Comparison of ENCODE assay signal across 8 mouse cellular contexts in genomic region chr3:121261939-121262520, GRCm38 (mm10). TPM values are rescaled to one million over a fixed set of nuclear protein-coding genes. Genes with fewer than 3 reads are reported as not detected.
A peak's percentile ranks its signal among the peaks of the same experiment; 100 is the strongest.
DNase-seq lines count a peak whose midpoint lies in the region; ATAC-seq and TF ChIP-seq lines count a peak whose summit lies in the region.

No protein-coding gene starts in this region.

- no peaks in the 10 kb centered on the region for H3K36me3 ChIP-seq in kidney, embryonic 14.5 days (ENCODE audit: control insufficient read depth, insufficient read depth, low read length)
- H3K36me3 ChIP-seq in hindbrain, embryonic 14.5 days (replicated peaks; ENCODE audit: control insufficient read depth, insufficient read depth): no peaks in the 10 kb centered on the region
- H3K36me3 ChIP-seq in midbrain, postnatal 0 days (ENCODE audit: insufficient read depth, low read length): no peaks in the 10 kb centered on the region

- peak overlapping the region; percentile 81 for H3K4me2 ChIP-seq in kidney, embryonic 14.5 days (replicated peaks; ENCODE audit: low read depth, low read length)
- H3K4me2 ChIP-seq in hindbrain, embryonic 14.5 days (replicated peaks): peak overlapping the region; percentile 97
- peak overlapping the region; percentile 78 for H3K4me2 ChIP-seq in midbrain, postnatal 0 days (ENCODE audit: low read depth, low read length, poor library complexity, severe bottlenecking)

- no peak overlapping the region for H3K27ac ChIP-seq in kidney, embryonic 14.5 days (ENCODE audit: low read depth, low read length)
- H3K27ac ChIP-seq in brown adipose tissue, adult 24 weeks (replicated peaks; ENCODE audit: low read depth, low read length): no peak overlapping the region
- H3K27ac ChIP-seq in hindbrain, embryonic 14.5 days: peak overlapping the region; percentile 75
- peak overlapping the region; percentile 69; the same call in 1 of the 2 replicates for H3K27ac ChIP-seq in midbrain, postnatal 0 days (ENCODE audit: low read depth, low read length)

- no peaks in the 10 kb centered on the region for H3K4me1 ChIP-seq in kidney, embryonic 14.5 days (ENCODE audit: control insufficient read depth, insufficient read depth, low read length)
- no peaks in the 10 kb centered on the region for H3K4me1 ChIP-seq in brown adipose tissue, adult 24 weeks (ENCODE audit: control insufficient read depth, insufficient read depth, insufficient read length, low read length)
- H3K4me1 ChIP-seq in hindbrain, embryonic 14.5 days (replicated peaks; ENCODE audit: control insufficient read depth, insufficient read depth, low read length): 0 out of 2 replicates have a peak, but pooled peaks cover 4% of the 10 kb centered on the region
- no peaks in the 10 kb centered on the region for H3K4me1 ChIP-seq in midbrain, postnatal 0 days (ENCODE audit: insufficient read depth, low read length)

- H3K9me3 ChIP-seq in kidney, embryonic 14.5 days (ENCODE audit: control insufficient read depth, low read length): no peaks in the 10 kb centered on the region
- H3K9me3 ChIP-seq in hindbrain, embryonic 14.5 days (ENCODE audit: control insufficient read depth, low read length): no peaks in the 10 kb centered on the region
- no peaks in the 10 kb centered on the region for H3K9me3 ChIP-seq in midbrain, postnatal 0 days (ENCODE audit: low read length)

- peak overlapping the region; percentile 51 for H3K9ac ChIP-seq in kidney, embryonic 14.5 days (ENCODE audit: low read depth, low read length)
- H3K9ac ChIP-seq in hindbrain, embryonic 14.5 days: peak overlapping the region; percentile 88
- H3K9ac ChIP-seq in midbrain, postnatal 0 days (replicated peaks; ENCODE audit: low read length, poor library complexity, severe bottlenecking): peak overlapping the region; percentile 89

- TF ChIP-seq CTCF in midbrain, postnatal 0 days (IDR thresholded peaks at IDR 0.05): no peak

- no peak for DNase-seq in kidney, postnatal 10 days
- peak; percentile 46 for DNase-seq in hindbrain, embryonic 14.5 days (ENCODE audit: low spot score)
- DNase-seq in midbrain, postnatal 0 days (ENCODE audit: low spot score): no peak
- no peak for DNase-seq in kidney, adult 9 months
- DNase-seq in ovary, adult 18-20 months (ENCODE audit: low spot score): no peak

- peak overlapping the region; percentile 51 for H3K4me3 ChIP-seq in kidney, embryonic 14.5 days (ENCODE audit: low read length)
- H3K4me3 ChIP-seq in brown adipose tissue, adult 24 weeks (ENCODE audit: insufficient read depth, low read depth, low read length): peak overlapping the region; percentile 75
- peak overlapping the region; percentile 71 for H3K4me3 ChIP-seq in hindbrain, embryonic 14.5 days (replicated peaks; ENCODE audit: low read length)
- peak overlapping the region; percentile 81 for H3K4me3 ChIP-seq in midbrain, postnatal 0 days (ENCODE audit: low read depth, low read length)

- H3K27me3 ChIP-seq in kidney, embryonic 14.5 days (ENCODE audit: control insufficient read depth, insufficient read depth, low read length): peaks cover 49% of the 10 kb centered on the region
- H3K27me3 ChIP-seq in hindbrain, embryonic 14.5 days (ENCODE audit: control insufficient read depth, insufficient read depth, low read length): peaks cover 47% of the 10 kb centered on the region
- peaks cover 4% of the 10 kb centered on the region; the same call in 1 of the 2 replicates for H3K27me3 ChIP-seq in midbrain, postnatal 0 days (ENCODE audit: insufficient read depth, low read length)

- ATAC-seq in kidney, embryonic 14.5 days (ENCODE audit: low FRiP score, low TSS enrichment): peak; percentile 50; the same call in 1 of the 2 replicates
- no peak for ATAC-seq in hindbrain, embryonic 14.5 days (ENCODE audit: low FRiP score)
- ATAC-seq in midbrain, postnatal 0 days (ENCODE audit: low FRiP score): no peak
- no peak for ATAC-seq in erythroid progenitor cell, adult 5-6 weeks (replicated peaks; ENCODE audit: low FRiP score, poor library complexity, severe bottlenecking)

- 9% methylated on average over 21 of the region's 21 CpGs for WGBS in kidney, embryonic 14.5 days
- WGBS in hindbrain, embryonic 14.5 days: 10% methylated on average over 21 of the region's 21 CpGs
- 10% methylated on average over 21 of the region's 21 CpGs for WGBS in midbrain, postnatal 0 days

RNA-seq across cellular contexts. Expression of gene Tmem56, which starts 20.9 kb away (rescaled TPM):
- polyA plus RNA-seq in kidney, embryonic 14.5 days (2014; fragmentation: Nextera tagmentation; extraction: Ambion mirVana): 1.3 and 2.6 TPM in 2 replicates
- polyA plus RNA-seq in brown adipose tissue, adult 24 weeks (2012; ENCODE audit: insufficient read depth, insufficient read length, missing spikeins): 2.8 and 8.4 TPM in 2 replicates
- polyA plus RNA-seq in hindbrain, embryonic 14.5 days (2014; fragmentation: Nextera tagmentation; extraction: Ambion mirVana): 4.3 and 5.0 TPM in 2 replicates
- total RNA-seq in midbrain, postnatal 0 days (2014; rRNA removed): 12.2 and 15.0 TPM in 2 replicates
- 2.9 and 3.3 TPM in 2 replicates for polyA plus RNA-seq in midbrain, postnatal 0 days (2015; fragmentation: Nextera tagmentation; extraction: Ambion mirVana)
- total RNA-seq in erythroid progenitor cell, adult 5-6 weeks (2015; ENCODE audit: low replicate concordance): 44.0 and 57.0 TPM in 2 replicates
- total RNA-seq in erythroid progenitor cell, adult 5-6 weeks (2017; ENCODE audit: low replicate concordance): 36.5 and 43.3 TPM in 2 replicates

RNA-seq across cellular contexts. Expression of gene Alg14, which starts 29.5 kb away (rescaled TPM):
- polyA plus RNA-seq in kidney, embryonic 14.5 days (2014; fragmentation: Nextera tagmentation; extraction: Ambion mirVana): 41.3 and 43.8 TPM in 2 replicates
- 50.0 and 73.2 TPM in 2 replicates for polyA plus RNA-seq in brown adipose tissue, adult 24 weeks (2012; ENCODE audit: insufficient read depth, insufficient read length, missing spikeins)
- polyA plus RNA-seq in hindbrain, embryonic 14.5 days (2014; fragmentation: Nextera tagmentation; extraction: Ambion mirVana): 35.0 and 47.1 TPM in 2 replicates
- total RNA-seq in midbrain, postnatal 0 days (2014; rRNA removed): 18.5 and 18.8 TPM in 2 replicates
- polyA plus RNA-seq in midbrain, postnatal 0 days (2015; fragmentation: Nextera tagmentation; extraction: Ambion mirVana): 26.0 and 31.1 TPM in 2 replicates
- total RNA-seq in erythroid progenitor cell, adult 5-6 weeks (2015; ENCODE audit: low replicate concordance): 7.6 and 12.6 TPM in 2 replicates
- 0.23 and 2.2 TPM in 2 replicates for total RNA-seq in erythroid progenitor cell, adult 5-6 weeks (2017; ENCODE audit: low replicate concordance)

Comparison
In these comparisons a context has a peak if more than half of its experiments do, and no peak if none do; other contexts are left out.
1. H3K27ac ChIP-seq: peak in hindbrain, embryonic 14.5 days (single experiment) and midbrain, postnatal 0 days (single experiment); none in kidney, embryonic 14.5 days (single experiment) and brown adipose tissue, adult 24 weeks (single experiment).
2. Peak in every context shown above with its lines, with median percentiles within 50 percentile points of each other: H3K4me2 ChIP-seq, H3K4me3 ChIP-seq and H3K9ac ChIP-seq.